Mouse (Mus musculus): ENCODE results near the gene Foxd1. TPM values are rescaled to one million over a fixed set of nuclear protein-coding genes. Genes with fewer than 3 reads are reported as not detected.

Gene Foxd1
- total RNA-seq (2023), result not detected

GRCm38 (mm10) chr13:98354090-98354801, at the start of gene Foxd1:
Foxd1 (plus strand) TSS chr13:98354242.

GRCm38 (mm10) chr13:98316480-98317245, 37.4 kb upstream of the Foxd1 start, which contains the start of gene Btf3:
Btf3 (minus strand) TSS chr13:98317006.

Other genes starting within 250 kb of the Foxd1 start
- gene Arhgef28, start 147.8 kb upstream of the Foxd1 start, total RNA-seq (2023), result under 1 TPM; 0.42 to 0.84 TPM
- 10 to 100 TPM; 13.0 to 22.1 TPM for gene Utp15, start 91.2 kb upstream of the Foxd1 start, total RNA-seq (2023)
- gene Ankra2, start 91.2 kb upstream of the Foxd1 start, total RNA-seq (2023), result 10 to 100 TPM; 19.2 to 22.2 TPM
- not detected for gene Gm21976, start 74.4 kb upstream of the Foxd1 start, total RNA-seq (2023)
- gene Btf3, start 37.2 kb upstream of the Foxd1 start, total RNA-seq (2023), result 100 to 1,000 TPM; 248 to 272 TPM
- not detected for gene Gm10320, start 137.8 kb downstream of the Foxd1 start, total RNA-seq (2023)

Measured in neutrophil, adult 59 days (primary cell).